Mouse (Mus musculus) megakaryocyte, embryonic 14.5 days (primary cell): ENCODE measurements at regions not wholly inside any gene's neighbourhood (a gene's known extent, or its start where the extent isn't known, plus 50 kb on each side); places are given as distances from the start of the nearest gene placed in this dataset.

ENCODE experiments used
- FLI1 ChIP-seq: IDR thresholded peaks from 2 replicates; pipeline ENCODE4 v1.6.1; 2012; ENCODE audit warnings: low read length, inconsistent platforms, mixed read lengths
- GATA1 ChIP-seq: IDR thresholded peaks from 3 replicates; pipeline ENCODE4 v1.6.1; 2012; ENCODE audit warnings: mixed read lengths, low read length, inconsistent platforms, borderline replicate concordance

DNA sequence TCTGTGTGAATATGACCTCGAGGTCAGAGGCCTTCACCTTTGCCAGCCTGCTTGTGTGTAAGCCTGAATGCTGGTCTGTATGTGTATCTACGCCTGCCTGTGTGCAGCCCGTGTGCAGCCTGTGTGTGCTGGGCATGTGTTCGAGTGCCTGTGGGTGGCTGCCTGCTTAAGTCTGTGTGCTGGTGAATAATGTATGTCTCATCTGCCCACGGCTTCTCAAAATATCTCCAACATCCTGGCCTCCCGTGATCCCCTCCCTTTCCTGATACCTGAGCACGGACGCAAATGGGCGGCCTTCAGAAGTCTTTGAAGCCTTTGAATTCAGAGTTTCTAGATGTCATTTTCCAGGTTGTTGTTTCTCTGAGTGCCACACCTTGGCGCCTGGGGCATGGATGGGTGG lies 170.1 kb upstream of the Zfp64 start:
- TF ChIP-seq GATA1: no peak
- TF ChIP-seq FLI1: no peak
